Mouse (Mus musculus) spleen, postnatal 10 days (tissue): ENCODE results near the gene A930009A15Rik.

Experiments used
- DNase-seq, 2 experiments: peaks; one replicate each; pipeline ENCODE4 v3.0.0; 2021 to 2022; ENCODE audit warnings: low spot score in 2 of 2

Gene A930009A15Rik

DNA sequence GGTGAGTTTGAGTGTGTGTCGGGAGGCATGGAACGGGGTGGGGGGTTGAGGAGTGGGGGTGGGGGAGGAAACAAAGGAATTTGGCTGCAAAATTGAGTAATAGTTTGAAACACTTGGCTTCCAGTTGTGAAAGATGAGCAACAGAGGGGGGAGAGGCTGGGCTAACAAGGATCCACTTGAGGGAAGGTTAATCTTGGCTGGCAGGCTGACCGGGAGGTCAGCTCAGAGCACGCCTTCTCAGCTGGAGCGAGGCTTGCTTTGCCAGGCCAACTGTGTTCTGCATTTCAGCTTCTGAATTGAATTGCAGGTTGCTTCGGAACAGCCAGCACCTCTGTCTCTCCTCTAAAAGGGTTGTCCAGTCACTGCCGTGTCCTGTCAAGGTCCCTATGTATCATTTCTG is 9.7 kb downstream of the A930009A15Rik start:
- no peak for DNase-seq

DNA sequence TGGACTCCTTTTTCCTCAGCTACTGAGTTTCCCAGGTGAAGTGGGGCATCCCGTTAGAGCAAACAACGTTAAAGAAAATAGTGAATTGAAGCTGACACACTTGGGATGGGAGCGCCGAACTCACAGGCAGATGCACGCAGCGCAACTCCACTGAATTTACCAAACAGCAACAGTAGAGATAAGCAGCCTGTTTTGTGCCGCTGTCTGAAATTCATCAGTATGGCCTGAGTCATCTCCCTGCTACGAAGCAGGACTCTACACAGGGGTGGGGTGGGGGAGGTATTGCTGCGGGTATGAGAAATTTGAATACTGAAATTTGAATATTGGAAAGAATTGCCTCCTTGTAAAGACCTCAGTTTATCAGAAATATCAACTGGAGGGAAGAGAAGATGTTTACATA is 12.2 kb downstream of the A930009A15Rik start:
- no peak for DNase-seq

GRCm38 (mm10) chr10:115583071-115583470 is 13.3 kb downstream of the A930009A15Rik start:
- DNase-seq = no peak

DNA sequence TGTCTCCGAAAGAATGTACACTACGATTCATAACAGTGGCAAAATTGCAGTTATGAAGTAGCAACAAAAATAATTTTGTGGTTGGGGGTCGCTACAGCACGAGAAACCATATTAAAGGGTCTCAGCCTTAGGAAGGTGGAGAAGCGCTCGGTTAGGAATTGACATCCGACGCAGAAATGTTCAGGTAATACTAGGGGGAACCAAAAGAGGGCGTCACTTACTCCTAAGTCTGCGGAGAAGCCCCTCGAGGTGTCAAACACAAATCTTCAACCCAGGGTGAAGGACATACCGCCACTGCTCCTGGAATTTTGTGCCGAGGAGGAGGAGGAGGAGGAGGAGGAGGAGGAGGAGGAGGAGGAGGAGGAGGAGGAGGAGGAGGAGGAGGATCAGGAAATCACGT is 14.9 kb downstream of the A930009A15Rik start:
- no peak for DNase-seq

DNA sequence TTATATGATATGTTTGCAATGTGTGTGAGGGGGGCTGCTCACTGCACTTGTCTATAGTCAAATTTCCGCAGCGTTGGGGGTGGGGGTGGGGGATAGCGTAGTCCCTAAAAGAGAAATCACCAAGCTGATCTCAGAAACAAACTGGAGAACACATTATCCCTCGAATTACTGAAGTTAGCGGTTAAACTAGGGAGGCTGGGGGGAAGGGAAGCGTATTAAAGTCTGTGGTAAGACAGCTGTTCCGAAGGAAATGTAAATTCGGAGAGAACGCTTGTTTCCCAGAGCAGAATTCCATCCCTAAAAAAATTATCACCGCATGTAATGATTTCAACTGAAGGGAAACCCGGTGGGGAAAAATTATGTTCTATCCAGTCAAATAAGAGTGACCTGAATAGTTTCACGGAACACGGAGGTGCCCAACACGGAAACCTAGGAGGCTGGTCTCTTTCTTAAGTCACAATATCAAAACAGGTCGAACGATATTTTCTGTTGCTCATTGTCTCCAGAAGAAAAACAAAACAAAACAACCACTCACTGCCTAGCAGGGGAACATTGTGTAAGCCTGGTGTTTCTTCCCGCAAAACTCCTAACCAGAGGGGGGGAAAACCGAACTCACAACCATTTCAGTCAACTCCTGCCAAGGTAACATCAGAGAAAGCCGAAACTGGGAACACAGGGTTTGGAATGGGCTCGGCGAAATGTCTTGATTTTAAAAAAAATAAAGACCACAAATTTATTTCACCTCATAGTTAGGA is 15.9 kb downstream of the A930009A15Rik start:
- no peak for DNase-seq

DNA sequence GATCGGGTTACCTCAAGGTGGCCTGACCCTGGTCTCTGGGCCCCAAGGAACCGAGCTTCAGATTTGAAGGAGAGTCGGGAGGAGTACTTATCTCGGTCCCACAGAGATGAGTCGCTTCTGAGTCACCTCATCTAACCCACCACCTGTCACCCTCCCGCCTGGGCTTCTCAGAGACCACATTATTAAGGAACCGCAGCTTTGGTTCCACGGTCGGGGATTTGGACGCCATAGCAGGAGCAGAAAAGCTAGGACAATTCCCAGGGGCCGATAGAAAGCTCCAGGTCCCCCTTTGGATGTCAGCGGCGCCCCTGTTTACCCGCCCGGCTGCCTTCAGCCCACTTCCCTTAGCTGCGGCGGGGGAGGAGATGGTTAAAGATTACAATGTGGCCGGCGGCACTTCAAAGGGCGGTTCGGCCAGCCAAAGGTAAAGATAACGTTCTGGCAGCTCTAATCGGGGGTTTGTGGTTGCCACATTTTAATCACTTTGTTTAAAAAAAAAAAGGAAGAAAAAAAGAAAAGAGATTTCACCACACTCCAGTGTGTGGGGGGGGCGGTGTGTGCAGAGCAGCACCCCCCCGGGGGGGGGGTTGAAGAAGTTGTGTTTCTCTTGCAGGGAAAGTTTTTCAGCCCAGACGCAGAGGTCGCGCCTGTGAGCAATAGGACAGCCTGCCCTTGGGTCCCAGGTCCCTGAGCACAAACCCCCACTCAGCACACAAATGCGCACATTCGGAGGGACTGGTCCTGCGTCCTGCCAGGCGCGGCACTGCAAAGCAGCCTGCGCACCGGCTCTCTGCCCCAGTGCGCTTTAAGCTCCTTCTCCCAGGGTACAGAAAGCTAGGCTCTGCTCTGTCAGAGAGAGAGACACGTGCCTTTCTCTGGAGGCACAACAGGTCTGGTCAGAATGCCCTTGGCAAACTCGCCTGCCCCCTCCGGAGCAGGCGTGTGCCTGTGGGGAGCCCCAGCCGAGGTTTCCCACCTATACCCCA is 16.8 kb downstream of the A930009A15Rik start:
- DNase-seq = peak in 1 of 2 experiments; percentile 17

DNA sequence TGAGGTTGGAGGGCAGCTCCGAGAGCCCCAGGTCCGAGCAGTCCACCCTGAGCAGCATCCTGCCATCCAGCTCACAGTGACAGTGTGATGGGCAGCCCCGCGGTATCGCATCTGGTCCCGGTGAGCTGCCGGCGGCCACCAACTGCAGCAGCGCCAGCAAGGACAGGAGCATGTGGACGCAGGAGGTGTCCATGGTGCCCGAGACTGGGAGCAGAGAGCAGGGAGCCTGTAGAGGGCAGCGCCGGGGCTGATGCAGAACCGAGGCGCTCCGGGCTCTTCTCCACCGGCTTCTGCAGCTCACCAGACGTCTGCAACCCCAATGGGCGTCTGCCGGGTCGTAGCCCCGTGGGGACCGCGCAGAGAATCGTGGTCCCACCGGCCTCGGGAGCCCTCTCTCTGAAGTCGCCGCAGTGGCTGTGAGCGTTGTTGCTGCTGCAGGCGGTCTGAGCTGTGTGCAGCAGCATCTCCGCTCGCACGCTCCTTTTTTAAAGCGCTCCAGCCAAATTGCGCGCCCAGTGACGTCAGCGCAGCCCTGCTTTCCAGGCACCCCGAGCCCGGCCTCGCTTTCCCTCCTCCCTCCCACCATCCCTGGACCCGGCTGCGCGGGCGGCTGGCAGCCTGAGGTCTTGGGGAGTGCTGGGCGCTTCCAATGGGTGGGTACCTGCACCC is 17.6 kb downstream of the A930009A15Rik start, which contains the start of gene Lgr5:
Gene Lgr5, minus strand, starts transcription at position 480 of the 669 bp plus-strand sequence.
- DNase-seq = peak in 1 of 2 experiments; percentile 14

DNA sequence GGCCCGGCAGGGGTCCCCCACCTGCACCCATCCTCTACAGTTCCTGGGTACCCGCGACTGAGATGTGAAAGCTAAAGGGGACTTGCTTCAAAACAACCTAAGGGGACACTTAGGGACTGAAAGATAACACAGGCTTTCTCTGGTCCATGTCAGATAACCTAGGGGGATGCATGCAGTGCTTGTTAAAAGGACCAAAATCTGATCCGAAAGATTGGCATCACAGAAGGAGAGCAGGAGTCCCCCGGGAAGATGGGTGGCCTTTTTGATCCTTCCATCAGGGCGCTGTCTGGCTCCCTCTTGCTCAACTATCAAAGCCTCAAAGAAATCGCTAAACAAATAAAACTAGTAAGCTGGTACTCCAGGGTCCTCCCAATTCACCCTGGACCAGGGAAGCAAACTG is 18.2 kb downstream of the A930009A15Rik start:
- no peak for DNase-seq

DNA sequence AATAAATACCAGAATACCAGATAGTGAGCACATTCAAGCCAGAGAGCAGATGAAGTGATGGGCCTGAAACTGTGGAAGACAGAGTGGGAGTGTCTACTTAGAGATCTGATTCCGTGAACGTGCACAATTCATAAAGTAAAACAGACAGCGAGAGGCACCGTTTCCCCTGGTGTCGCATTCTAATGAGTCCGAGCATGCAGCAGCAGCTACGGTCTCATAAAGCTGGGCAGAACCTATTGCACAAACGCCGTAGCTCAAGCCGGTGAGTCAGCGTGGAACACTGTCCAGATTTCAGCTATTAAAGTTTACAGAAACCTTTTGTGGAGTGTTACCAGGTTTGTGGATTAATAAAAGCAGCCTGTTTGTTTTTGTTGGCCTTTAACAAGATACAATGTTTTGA is 23.4 kb downstream of the A930009A15Rik start:
- no peak for DNase-seq

DNA sequence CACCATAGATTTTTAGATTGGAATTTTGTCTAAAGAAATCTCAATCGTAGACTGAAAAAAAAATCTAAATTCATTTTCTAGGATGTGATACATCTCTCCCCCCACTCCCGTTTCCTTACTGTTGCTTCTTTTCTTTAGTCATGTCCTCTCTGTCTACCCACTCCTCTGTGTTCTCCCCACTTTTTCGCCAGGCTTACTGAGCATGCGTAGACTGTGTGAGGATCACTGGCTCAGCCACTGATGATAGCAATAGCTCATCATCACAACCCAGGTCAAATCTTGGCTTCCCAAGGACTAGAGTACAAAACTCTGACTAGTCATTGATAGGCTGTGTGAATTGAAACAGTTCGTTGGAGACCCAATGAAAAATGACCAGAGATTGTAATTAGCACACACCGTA is 23.9 kb downstream of the A930009A15Rik start:
- DNase-seq = no peak

DNA sequence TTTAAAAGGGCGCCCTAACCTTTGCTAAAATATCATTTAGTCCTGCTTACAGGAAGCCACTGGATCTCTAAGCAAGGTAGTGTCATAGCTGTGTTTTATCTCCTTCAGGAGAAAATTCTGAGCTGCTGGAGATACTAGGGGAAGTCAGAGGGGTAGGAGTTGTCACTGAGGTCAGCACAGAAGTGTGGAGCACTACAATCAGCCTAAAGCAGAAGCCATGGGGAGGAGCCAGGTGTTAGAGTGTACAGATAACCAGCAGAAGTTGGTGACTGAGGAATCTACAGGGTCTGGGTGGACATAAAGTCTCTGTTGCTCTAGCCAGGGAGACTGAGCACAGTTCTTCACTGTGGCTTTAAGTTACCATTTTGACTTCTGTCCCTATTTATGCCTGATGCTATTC is 26.0 kb downstream of the A930009A15Rik start:
- no peak for DNase-seq

DNA sequence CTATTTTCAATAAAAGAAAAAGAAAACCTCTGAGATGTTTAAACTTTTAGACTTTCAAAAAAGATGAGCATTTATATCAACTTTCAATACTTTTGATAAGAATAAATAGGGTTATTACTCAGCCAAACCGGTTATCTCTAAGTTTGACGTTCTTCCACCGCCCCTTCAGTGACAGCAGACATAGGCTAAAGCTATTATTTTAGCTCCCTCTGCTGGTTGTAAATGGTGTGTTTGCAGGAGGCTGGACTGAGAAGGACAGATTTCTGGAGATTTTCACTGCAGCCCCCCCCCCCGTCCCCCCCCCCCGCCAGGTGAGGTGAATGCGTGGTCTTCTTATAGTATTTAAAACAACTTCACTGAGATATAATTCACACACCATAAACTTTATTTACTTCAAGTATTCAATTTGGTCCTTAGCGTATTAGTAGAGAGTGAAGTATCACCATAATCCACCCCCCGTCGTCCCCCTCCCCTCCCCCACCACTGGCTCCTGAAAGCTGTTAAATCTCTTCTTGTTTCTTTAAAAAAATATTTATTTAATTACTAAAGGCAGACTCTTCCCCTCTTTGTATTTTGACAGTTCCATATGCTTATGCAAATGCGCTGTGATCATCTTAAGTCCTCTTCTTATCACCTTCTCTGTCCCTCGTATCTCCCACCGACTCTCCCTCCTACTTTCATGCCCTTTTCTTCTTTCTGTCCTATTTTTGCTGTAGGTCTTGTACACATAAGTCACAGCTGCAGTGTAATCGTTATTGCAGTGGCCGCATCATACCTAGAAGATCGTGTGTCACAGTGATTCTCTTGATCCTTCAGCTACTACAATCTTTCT is 47.9 kb downstream of the A930009A15Rik start:
- DNase-seq = no peak

DNA sequence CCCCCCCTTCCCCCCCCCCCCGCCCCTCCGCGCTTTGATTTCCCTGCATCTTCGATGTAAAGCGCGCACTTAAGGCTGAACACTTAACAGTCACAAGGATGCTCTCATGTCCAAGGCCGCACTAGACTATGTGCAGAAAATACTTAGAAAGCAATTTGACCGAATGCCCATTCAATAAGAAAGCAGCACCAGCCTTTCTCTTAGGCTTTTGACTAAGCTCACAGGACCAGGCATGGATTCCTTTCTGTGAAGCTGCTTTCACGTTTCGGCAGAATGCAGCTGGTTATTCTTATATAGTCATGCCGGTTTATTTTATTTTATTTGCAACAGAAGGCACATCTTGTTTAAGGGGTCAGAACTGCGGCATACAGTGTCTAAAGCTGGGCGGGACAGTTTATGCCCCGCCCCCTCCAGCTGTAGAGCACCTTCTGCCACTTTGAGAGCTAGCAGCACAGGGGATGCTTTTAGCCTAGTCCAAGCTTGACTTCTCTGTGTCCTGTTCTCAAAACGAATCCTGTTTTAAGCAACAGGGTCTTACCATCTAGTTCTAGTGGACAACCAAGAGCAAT is 48.6 kb downstream of the A930009A15Rik start:
- no peak for DNase-seq

- no peak for DNase-seq
Measured at GRCm38 (mm10) chr10:115623481-115623880, 53.7 kb downstream of the A930009A15Rik start.

GRCm38 (mm10) chr10:115623956-115624671 is 54.3 kb downstream of the A930009A15Rik start:
- peak in 1 of 2 experiments; percentile 21 for DNase-seq

GRCm38 (mm10) chr10:115624957-115625356 is 55.2 kb downstream of the A930009A15Rik start:
- no peak for DNase-seq

DNA sequence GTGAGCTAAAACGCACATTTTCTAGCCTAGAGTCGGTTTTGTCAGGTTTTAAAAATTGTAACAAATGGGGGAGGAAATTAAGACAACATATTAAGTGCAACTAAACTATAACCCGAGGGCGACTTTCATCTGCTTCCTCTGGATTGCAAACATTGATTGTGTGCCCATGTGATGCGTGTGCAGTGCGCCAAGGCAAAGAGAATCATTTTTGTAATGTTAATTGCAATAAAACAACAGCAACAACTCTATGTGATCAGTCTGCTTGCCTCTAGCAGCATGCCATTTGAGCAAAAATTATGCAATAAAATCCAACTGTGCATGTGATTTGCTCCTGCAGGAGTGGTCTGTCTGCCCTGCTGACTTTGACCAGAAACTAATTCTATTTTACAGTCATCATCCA is 56.9 kb downstream of the A930009A15Rik start:
- DNase-seq = no peak
